Mouse (Mus musculus): Measurements from ENCODE around the gene Tmem274. TPM values are rescaled to one million over a fixed set of nuclear protein-coding genes. Genes with fewer than 3 reads are reported as not detected.

The Tmem274 gene
- polyA plus RNA-seq, 1 experiment from 2014 or later: 0.34 TPM

GRCm38 (mm10) chr4:149485053-149485824 lies 8.1 kb downstream of the Tmem274 start, which contains the start of the genes Nmnat1 and Lzic:
Gene Nmnat1, minus strand, starts transcription at chr4:149485202.
Gene Lzic, plus strand, starts transcription at chr4:149485229.
- Histone ChIP-seq H3K36me3 (peaks cover 35% of the 10 kb centered on the region), H3K4me2 (peak within 1 kb of the TSS; percentile 81), H3K9me3 (no peaks in the 10 kb centered on the region), H3K27ac (peak within 1 kb of the TSS; percentile 77), H3K4me3 (peak within 1 kb of the TSS; percentile 75), H3K4me1 (peaks cover 17% of the 10 kb centered on the region), H3K9ac (peak within 1 kb of the TSS; percentile 89), H3K27me3 (no peaks in the 10 kb centered on the region)
- under 1% methylated on average over 60 of the region's 60 CpGs for WGBS
- ATAC-seq (ENCODE audit: borderline replicate concordance, extremely low read depth, low FRiP score, low TSS enrichment): peak; percentile 99

DNA sequence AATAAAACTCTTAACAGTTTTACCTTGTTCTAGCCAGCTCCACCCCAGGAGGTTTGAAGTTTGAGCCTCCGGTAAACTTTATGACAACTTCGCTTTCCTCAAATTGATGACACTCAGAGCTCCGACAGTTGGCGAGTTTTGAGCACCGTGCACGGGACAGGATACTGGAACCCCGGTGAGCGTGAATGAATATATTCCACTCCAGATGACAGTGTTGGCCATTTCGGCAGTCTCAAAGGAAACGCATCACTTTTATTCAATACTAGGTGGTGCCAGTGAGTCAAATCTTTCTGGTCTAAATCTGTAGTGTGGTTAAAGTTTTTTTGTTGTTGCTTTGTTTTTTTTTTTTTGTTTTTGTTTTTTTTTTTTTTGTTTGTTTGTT lies 8.6 kb downstream of the Tmem274 start:
- Histone ChIP-seq H3K4me3 (peak overlapping the region; percentile 75), H3K27me3 (no peaks in the 10 kb centered on the region), H3K27ac (peak overlapping the region; percentile 77), H3K4me2 (peak overlapping the region; percentile 81), H3K9me3 (no peaks in the 10 kb centered on the region), H3K9ac (peak overlapping the region; percentile 89), H3K36me3 (peaks cover 36% of the 10 kb centered on the region), H3K4me1 (peaks cover 17% of the 10 kb centered on the region)
- ATAC-seq (ENCODE audit: borderline replicate concordance, extremely low read depth, low FRiP score, low TSS enrichment): no peak; the same call in 1 of the 2 replicates
- 0% methylated on average over 10 of the region's 10 CpGs for WGBS

GRCm38 (mm10) chr4:149487729-149488128 lies 10.6 kb downstream of the Tmem274 start:
- 91% methylated on average over 12 of the region's 12 CpGs for WGBS
- no peaks in the 10 kb centered on the region for H3K27me3 ChIP-seq
- H3K27ac ChIP-seq: no peak overlapping the region
- H3K4me2 ChIP-seq: no peak overlapping the region
- no peak overlapping the region for H3K4me3 ChIP-seq
- no peaks in the 10 kb centered on the region for H3K9me3 ChIP-seq
- H3K4me1 ChIP-seq: peaks cover 17% of the 10 kb centered on the region
- ATAC-seq (ENCODE audit: borderline replicate concordance, extremely low read depth, low FRiP score, low TSS enrichment): no peak
- H3K9ac ChIP-seq: no peak overlapping the region
- H3K36me3 ChIP-seq: peaks cover 51% of the 10 kb centered on the region

DNA sequence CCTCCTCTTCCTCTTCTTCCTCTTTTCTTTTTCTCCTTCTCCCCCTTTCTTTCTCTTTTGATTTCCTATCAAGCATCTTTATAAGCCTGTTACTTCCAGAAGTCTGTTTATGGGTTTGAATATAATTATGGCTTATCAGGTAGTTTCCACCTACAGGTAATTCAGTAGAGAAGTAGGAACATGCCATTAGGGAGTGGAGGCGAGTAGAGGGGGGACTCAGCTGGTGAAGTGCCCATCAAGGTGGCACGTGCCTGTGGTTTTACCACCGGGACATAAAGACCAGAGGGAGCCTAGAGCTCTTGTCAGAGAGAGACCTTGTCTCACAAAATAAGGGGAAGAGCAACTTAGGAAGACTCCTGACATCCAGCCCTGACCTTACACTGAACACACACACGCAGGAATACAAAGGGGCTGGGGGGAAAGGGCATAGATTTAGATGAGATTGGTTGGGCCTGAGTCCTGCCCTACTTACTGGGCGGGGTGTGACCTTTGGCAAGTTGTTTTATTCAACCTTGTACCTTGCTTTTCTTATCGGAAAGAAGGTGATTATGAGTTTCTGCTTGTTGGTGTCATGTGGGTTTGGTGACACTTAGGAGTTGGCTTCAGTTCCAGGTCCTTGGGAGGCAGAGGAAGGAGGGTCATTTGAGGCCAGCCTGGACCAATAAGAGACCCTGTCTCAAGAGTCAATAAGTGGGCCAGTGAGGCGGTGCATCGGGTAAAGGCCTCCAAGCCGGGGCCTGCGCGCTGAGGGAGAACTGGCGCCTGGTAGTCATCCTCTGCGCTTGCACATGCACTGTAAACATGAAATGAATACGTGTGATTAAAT lies 12.4 kb downstream of the Tmem274 start:
- no peak for ATAC-seq (ENCODE audit: borderline replicate concordance, extremely low read depth, low FRiP score, low TSS enrichment)
- peaks cover 68% of the 10 kb centered on the region for H3K36me3 ChIP-seq
- no peaks in the 10 kb centered on the region for H3K27me3 ChIP-seq
- no peak overlapping the region for H3K9ac ChIP-seq
- no peak overlapping the region for H3K4me3 ChIP-seq
- no peak overlapping the region for H3K27ac ChIP-seq
- WGBS: 91% methylated on average over 14 of the region's 14 CpGs
- H3K4me2 ChIP-seq: no peak overlapping the region
- H3K4me1 ChIP-seq: peaks cover 9% of the 10 kb centered on the region; the same call in 1 of the 2 replicates
- no peaks in the 10 kb centered on the region for H3K9me3 ChIP-seq

DNA sequence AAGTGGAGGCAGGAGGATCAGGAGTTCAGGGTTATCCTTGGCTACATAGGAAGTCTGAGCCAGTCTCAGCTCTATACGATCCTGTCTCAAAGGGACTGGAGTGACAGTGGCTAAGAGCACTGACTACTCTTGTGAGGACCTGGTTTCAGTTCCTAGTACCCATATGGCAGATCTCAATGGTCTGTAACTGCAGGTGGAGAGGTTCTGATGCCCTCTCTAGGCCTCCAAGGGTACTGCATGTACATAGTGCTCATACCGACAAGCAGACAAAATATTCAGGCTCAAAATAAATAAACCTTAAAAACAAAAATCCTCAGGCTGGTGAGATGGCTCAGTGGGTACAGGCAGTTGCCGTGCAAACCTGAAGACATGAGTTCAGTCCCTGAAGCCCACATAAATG lies 14.0 kb downstream of the Tmem274 start:
- 91% methylated on average over 3 of the region's 3 CpGs for WGBS
- H3K4me2 ChIP-seq: no peak overlapping the region
- no peak for ATAC-seq (ENCODE audit: borderline replicate concordance, extremely low read depth, low FRiP score, low TSS enrichment)

GRCm38 (mm10) chr4:149496612-149497011 lies 19.4 kb downstream of the Tmem274 start:
- H3K4me1 ChIP-seq: peaks cover 13% of the 10 kb centered on the region; the same call in 1 of the 2 replicates
- H3K9me3 ChIP-seq: no peaks in the 10 kb centered on the region
- H3K9ac ChIP-seq: no peak overlapping the region
- H3K27me3 ChIP-seq: no peaks in the 10 kb centered on the region
- H3K36me3 ChIP-seq: peaks cover 70% of the 10 kb centered on the region
- H3K27ac ChIP-seq: no peak overlapping the region
- H3K4me2 ChIP-seq: no peak overlapping the region
- 68% methylated on average over 2 of the region's 2 CpGs for WGBS
- H3K4me3 ChIP-seq: no peak overlapping the region
- no peak for ATAC-seq (ENCODE audit: borderline replicate concordance, extremely low read depth, low FRiP score, low TSS enrichment)

More for the DNA sequence above, 14.0 kb downstream of the Tmem274 start:
- Histone ChIP-seq H3K36me3 (peaks cover 80% of the 10 kb centered on the region), H3K27me3 (no peaks in the 10 kb centered on the region), H3K27ac (no peak overlapping the region), H3K9me3 (no peaks in the 10 kb centered on the region), H3K4me1 (peaks cover 7% of the 10 kb centered on the region; the same call in 1 of the 2 replicates), H3K9ac (no peak overlapping the region), H3K4me3 (no peak overlapping the region)

- Histone ChIP-seq H3K36me3 (peaks cover 51% of the 10 kb centered on the region), H3K27ac (peak overlapping the region; percentile 57; the same call in 1 of the 2 replicates)
Observed at GRCm38 (mm10) chr4:149498901-149499300, 21.7 kb downstream of the Tmem274 start.

DNA sequence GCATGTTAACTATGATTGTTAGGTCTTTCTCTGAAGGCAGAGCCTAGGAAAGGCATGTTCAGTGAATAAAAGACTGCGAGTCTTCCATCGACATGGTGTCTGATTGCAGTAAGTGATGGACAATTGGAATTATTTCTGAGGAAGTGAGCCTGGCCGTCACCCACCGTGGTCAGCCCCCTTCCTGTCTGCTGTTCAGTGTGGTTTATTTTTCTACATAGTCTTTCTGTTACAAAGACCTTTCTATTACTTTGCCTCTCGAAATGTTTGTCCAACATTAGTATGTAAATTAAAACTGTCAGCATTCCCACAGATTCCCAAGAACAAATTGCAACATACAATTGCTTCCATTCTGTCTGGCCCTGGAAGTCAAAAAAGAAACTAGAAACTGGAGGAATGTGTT lies 22.6 kb downstream of the Tmem274 start:
- Histone ChIP-seq H3K9me3 (no peaks in the 10 kb centered on the region), H3K4me1 (peaks cover 13% of the 10 kb centered on the region; the same call in 1 of the 2 replicates), H3K9ac (no peak overlapping the region), H3K36me3 (peaks cover 42% of the 10 kb centered on the region; the same call in 1 of the 2 replicates), H3K4me2 (no peak overlapping the region), H3K27me3 (no peaks in the 10 kb centered on the region), H3K27ac (no peak overlapping the region), H3K4me3 (no peak overlapping the region)
- WGBS: 76% methylated on average over 5 of the region's 5 CpGs
- no peak for ATAC-seq (ENCODE audit: borderline replicate concordance, extremely low read depth, low FRiP score, low TSS enrichment)

More at GRCm38 (mm10) chr4:149498901-149499300, 21.7 kb downstream of the Tmem274 start:
- Histone ChIP-seq H3K4me2 (no peak overlapping the region), H3K4me3 (no peak overlapping the region), H3K4me1 (peaks cover 13% of the 10 kb centered on the region; the same call in 1 of the 2 replicates), H3K9me3 (no peaks in the 10 kb centered on the region), H3K9ac (no peak overlapping the region), H3K27me3 (no peaks in the 10 kb centered on the region)
- 59% methylated on average over 8 of the region's 8 CpGs for WGBS
- ATAC-seq (ENCODE audit: borderline replicate concordance, extremely low read depth, low FRiP score, low TSS enrichment): peak; percentile 40; the same call in 1 of the 2 replicates

GRCm38 (mm10) chr4:149504363-149504762 lies 27.2 kb downstream of the Tmem274 start:
- 0 out of 2 replicates have a peak, but pooled peaks cover 10% of the 10 kb centered on the region for H3K36me3 ChIP-seq
- peak overlapping the region; percentile 68 for H3K27ac ChIP-seq
- peaks cover under 1% of the 10 kb centered on the region; the same call in 1 of the 2 replicates for H3K4me1 ChIP-seq
- no peak overlapping the region for H3K4me3 ChIP-seq
- 71% methylated on average over 5 of the region's 5 CpGs for WGBS
- H3K9ac ChIP-seq: no peak overlapping the region
- ATAC-seq (ENCODE audit: borderline replicate concordance, extremely low read depth, low FRiP score, low TSS enrichment): no peak
- H3K9me3 ChIP-seq: no peaks in the 10 kb centered on the region
- no peaks in the 10 kb centered on the region for H3K27me3 ChIP-seq
- H3K4me2 ChIP-seq: no peak overlapping the region

GRCm38 (mm10) chr4:149504858-149505257 lies 27.7 kb downstream of the Tmem274 start:
- 26% methylated on average over 3 of the region's 3 CpGs for WGBS

DNA sequence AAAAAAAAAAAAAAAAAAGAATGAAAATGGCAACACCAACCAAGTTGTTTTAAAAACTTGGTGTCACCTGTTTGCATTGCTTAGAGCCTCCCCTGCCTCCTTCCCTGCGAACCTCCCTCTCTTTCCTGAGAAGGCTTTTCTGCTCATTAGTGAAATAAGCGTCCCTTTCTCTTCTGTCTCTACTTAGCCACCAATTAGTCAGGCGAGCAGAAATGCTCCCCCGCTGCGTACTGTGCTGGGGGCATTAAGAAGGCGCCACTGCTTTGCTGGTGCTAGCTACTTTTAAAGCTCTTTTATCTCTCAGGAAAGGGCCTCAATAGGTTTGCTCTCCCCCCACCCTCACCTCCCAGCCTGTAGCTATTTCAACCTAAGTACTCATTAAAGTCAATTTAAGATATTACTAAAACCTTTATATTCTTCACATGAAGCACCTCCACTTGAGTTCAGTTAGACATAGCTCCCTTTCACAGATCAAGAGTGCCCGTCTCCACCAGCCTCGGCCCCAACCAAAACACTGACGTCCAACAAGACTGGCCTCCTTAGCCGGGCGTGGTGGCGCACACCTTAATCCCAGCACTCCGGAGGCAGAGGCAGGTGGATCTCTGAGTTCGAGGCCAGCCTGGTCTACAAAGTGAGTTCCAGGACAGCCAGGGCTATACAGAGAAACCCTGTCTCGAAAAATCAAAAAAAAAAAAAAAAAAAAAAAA lies 28.2 kb downstream of the Tmem274 start:
- no peaks in the 10 kb centered on the region for H3K4me1 ChIP-seq
- H3K9ac ChIP-seq: no peak overlapping the region
- H3K27ac ChIP-seq: peak overlapping the region; percentile 39; the same call in 1 of the 2 replicates
- H3K36me3 ChIP-seq: 0 out of 2 replicates have a peak, but pooled peaks cover 4% of the 10 kb centered on the region
- H3K27me3 ChIP-seq: no peaks in the 10 kb centered on the region
- WGBS: 54% methylated on average over 15 of the region's 15 CpGs
- H3K4me3 ChIP-seq: no peak overlapping the region
- H3K4me2 ChIP-seq: no peak overlapping the region
- ATAC-seq (ENCODE audit: borderline replicate concordance, extremely low read depth, low FRiP score, low TSS enrichment): no peak
- no peaks in the 10 kb centered on the region for H3K9me3 ChIP-seq

More at GRCm38 (mm10) chr4:149504858-149505257, 27.7 kb downstream of the Tmem274 start:
- H3K4me2 ChIP-seq: no peak overlapping the region
- ATAC-seq (ENCODE audit: borderline replicate concordance, extremely low read depth, low FRiP score, low TSS enrichment): no peak
- 0 out of 2 replicates have a peak, but pooled peaks cover 7% of the 10 kb centered on the region for H3K36me3 ChIP-seq
- H3K4me1 ChIP-seq: no peaks in the 10 kb centered on the region
- no peaks in the 10 kb centered on the region for H3K27me3 ChIP-seq
- H3K27ac ChIP-seq: peak overlapping the region; percentile 68
- no peak overlapping the region for H3K9ac ChIP-seq
- H3K4me3 ChIP-seq: no peak overlapping the region
- no peaks in the 10 kb centered on the region for H3K9me3 ChIP-seq
